Comparison of ENCODE assay signal across 10 mouse cellular contexts in the genomic region with DNA sequence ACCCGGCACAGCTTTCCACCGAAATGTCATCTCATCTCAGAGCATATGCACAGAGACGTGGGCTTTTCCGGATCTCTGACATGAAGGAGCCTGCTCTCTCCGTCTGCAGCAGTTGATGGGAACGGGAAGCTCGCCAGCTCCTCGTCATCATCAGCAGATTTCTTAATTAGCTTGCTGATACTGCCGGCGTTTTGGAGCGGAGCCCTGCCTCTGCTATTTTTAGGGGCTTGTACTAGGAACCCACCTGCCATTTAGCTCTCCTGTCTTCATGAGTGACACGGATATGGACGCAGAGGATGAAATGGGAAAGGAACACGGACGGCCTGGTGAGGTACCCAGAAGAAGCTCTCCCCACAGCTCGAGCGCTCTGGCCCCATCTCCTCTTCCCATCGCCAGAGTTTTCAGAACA. TPM values are rescaled to one million over a fixed set of nuclear protein-coding genes. Genes with fewer than 3 reads are reported as not detected.
A peak's percentile ranks its signal among the peaks of the same experiment; 100 is the strongest.
DNase-seq lines count a peak whose midpoint lies in the region; ATAC-seq lines count a peak whose summit lies in the region.
"Had no signal": no experiment of that assay in that cellular context is flagged by ENCODE, and none has a peak within 500 bp of the region (broad histone marks: within the 10 kb centered on the region; RNA-seq: fewer than 3 reads in every experiment).

No protein-coding gene starts in this region.

- peaks cover 5% of the 10 kb centered on the region for H3K4me1 ChIP-seq in forebrain, embryonic 14.5 days (ENCODE audit: control insufficient read depth, insufficient read depth, low read length)
- 0 out of 2 replicates have a peak, but pooled peaks cover 5% of the 10 kb centered on the region for H3K4me1 ChIP-seq in forebrain, embryonic 12.5 days
- H3K4me1 ChIP-seq in heart, embryonic 12.5 days (replicated peaks) = peaks cover 19% of the 10 kb centered on the region
- H3K4me1 ChIP-seq in kidney, embryonic 15.5 days = no peaks in the 10 kb centered on the region

- ATAC-seq in forebrain, embryonic 14.5 days = peak; percentile 78
- ATAC-seq in forebrain, embryonic 12.5 days (ENCODE audit: low FRiP score) = no peak
- no peak for ATAC-seq in heart, embryonic 12.5 days (ENCODE audit: insufficient number of reproducible peaks, low FRiP score)
- ATAC-seq in kidney, embryonic 15.5 days (replicated peaks; ENCODE audit: low FRiP score) = no peak

- DNase-seq in forebrain, embryonic 14.5 days (ENCODE audit: low spot score) = peak; percentile 94
- DNase-seq in brain, embryonic 18.5 days (ENCODE audit: low read depth, low spot score) = peak; percentile 66
- peak; percentile 36 to 68 for DNase-seq in left cerebral cortex, adult 9 months (ENCODE audit: low spot score in 2 of 2)
- DNase-seq in thymus, postnatal 25 days = no peak
- no peak for DNase-seq in spleen, adult 18-20 months
- DNase-seq: adrenal gland, postnatal 25 days; thymus, postnatal 36 days had no signal

- no peak overlapping the region for H3K9ac ChIP-seq in forebrain, embryonic 14.5 days (ENCODE audit: low read length)
- H3K9ac ChIP-seq in forebrain, embryonic 12.5 days = no peak overlapping the region
- H3K9ac ChIP-seq in heart, embryonic 12.5 days = no peak overlapping the region
- H3K9ac ChIP-seq in kidney, embryonic 15.5 days = no peak overlapping the region

- 39% methylated on average over 18 of the region's 18 CpGs for WGBS in forebrain, embryonic 14.5 days
- WGBS in forebrain, embryonic 12.5 days = 80% methylated on average over 18 of the region's 18 CpGs
- WGBS in heart, embryonic 12.5 days = 41% methylated on average over 18 of the region's 18 CpGs
- WGBS in kidney, embryonic 15.5 days = 80% methylated on average over 18 of the region's 18 CpGs

- H3K4me3 ChIP-seq in forebrain, embryonic 14.5 days (ENCODE audit: low read depth, low read length) = no peak overlapping the region
- no peak overlapping the region for H3K4me3 ChIP-seq in forebrain, embryonic 12.5 days (replicated peaks)
- H3K4me3 ChIP-seq in heart, embryonic 12.5 days = no peak overlapping the region
- H3K4me3 ChIP-seq in kidney, embryonic 15.5 days (replicated peaks) = no peak overlapping the region

- H3K4me2 ChIP-seq in forebrain, embryonic 14.5 days (ENCODE audit: low read length) = peak overlapping the region; percentile 18
- no peak overlapping the region for H3K4me2 ChIP-seq in forebrain, embryonic 12.5 days
- peak overlapping the region; percentile 44 for H3K4me2 ChIP-seq in heart, embryonic 12.5 days
- H3K4me2 ChIP-seq in kidney, embryonic 15.5 days = no peak overlapping the region

- H3K27ac ChIP-seq in forebrain, embryonic 14.5 days (ENCODE audit: low read depth, low read length) = peak overlapping the region; percentile 9; the same call in 1 of the 2 replicates
- no peak overlapping the region for H3K27ac ChIP-seq in forebrain, embryonic 12.5 days
- H3K27ac ChIP-seq in heart, embryonic 12.5 days (ENCODE audit: poor library complexity, severe bottlenecking) = no peak overlapping the region
- no peak overlapping the region for H3K27ac ChIP-seq in kidney, embryonic 15.5 days

- no peaks in the 10 kb centered on the region for H3K9me3 ChIP-seq in forebrain, embryonic 14.5 days (replicated peaks; ENCODE audit: control insufficient read depth, low read length)
- H3K9me3 ChIP-seq in forebrain, embryonic 12.5 days = no peaks in the 10 kb centered on the region
- H3K9me3 ChIP-seq in heart, embryonic 12.5 days (replicated peaks) = no peaks in the 10 kb centered on the region
- H3K9me3 ChIP-seq in kidney, embryonic 15.5 days (replicated peaks) = no peaks in the 10 kb centered on the region

- no peaks in the 10 kb centered on the region for H3K27me3 ChIP-seq in forebrain, embryonic 14.5 days (replicated peaks; ENCODE audit: control insufficient read depth, insufficient read depth, low read length)
- H3K27me3 ChIP-seq in forebrain, embryonic 12.5 days = no peaks in the 10 kb centered on the region
- peaks cover 15% of the 10 kb centered on the region; the same call in 1 of the 2 replicates for H3K27me3 ChIP-seq in heart, embryonic 12.5 days (replicated peaks)
- no peaks in the 10 kb centered on the region for H3K27me3 ChIP-seq in kidney, embryonic 15.5 days

- no peaks in the 10 kb centered on the region for H3K36me3 ChIP-seq in forebrain, embryonic 14.5 days (ENCODE audit: control insufficient read depth, insufficient read depth, low read length)
- no peaks in the 10 kb centered on the region for H3K36me3 ChIP-seq in forebrain, embryonic 12.5 days (replicated peaks)
- H3K36me3 ChIP-seq in heart, embryonic 12.5 days = no peaks in the 10 kb centered on the region
- no peaks in the 10 kb centered on the region for H3K36me3 ChIP-seq in kidney, embryonic 15.5 days

RNA-seq across cellular contexts. Expression of a gene that starts 14.1 kb away (rescaled TPM):
- polyA plus RNA-seq in forebrain, embryonic 14.5 days (2014; fragmentation: Nextera tagmentation; extraction: Ambion mirVana) = 0.55 and 0.61 TPM in 2 replicates
- polyA plus RNA-seq in forebrain, embryonic 12.5 days (2016; fragmentation: Nextera tagmentation; extraction: Ambion mirVana) = 0.40 and 0.76 TPM in 2 replicates
- 0.18 and 0.33 TPM in 2 replicates for polyA plus RNA-seq in heart, embryonic 12.5 days (2016; fragmentation: Nextera tagmentation; extraction: Ambion mirVana)
- polyA plus RNA-seq in kidney, embryonic 15.5 days (2015; fragmentation: Nextera tagmentation; extraction: Ambion mirVana) = 0.25 and 0.26 TPM in 2 replicates

Comparison
In these comparisons a context has a peak if more than half of its experiments do, and no peak if none do; other contexts are left out.
1. H3K4me2 ChIP-seq: peak in forebrain, embryonic 14.5 days (single experiment) and heart, embryonic 12.5 days (single experiment); none in forebrain, embryonic 12.5 days (single experiment) and kidney, embryonic 15.5 days (single experiment).
2. DNase-seq: peak in forebrain, embryonic 14.5 days (single experiment), brain, embryonic 18.5 days (single experiment) and left cerebral cortex, adult 9 months (2 of 2); none in thymus, postnatal 25 days (single experiment) and spleen, adult 18-20 months (0 of 2).